16 mouse cellular contexts compared by ENCODE assay signal in the genomic region with DNA sequence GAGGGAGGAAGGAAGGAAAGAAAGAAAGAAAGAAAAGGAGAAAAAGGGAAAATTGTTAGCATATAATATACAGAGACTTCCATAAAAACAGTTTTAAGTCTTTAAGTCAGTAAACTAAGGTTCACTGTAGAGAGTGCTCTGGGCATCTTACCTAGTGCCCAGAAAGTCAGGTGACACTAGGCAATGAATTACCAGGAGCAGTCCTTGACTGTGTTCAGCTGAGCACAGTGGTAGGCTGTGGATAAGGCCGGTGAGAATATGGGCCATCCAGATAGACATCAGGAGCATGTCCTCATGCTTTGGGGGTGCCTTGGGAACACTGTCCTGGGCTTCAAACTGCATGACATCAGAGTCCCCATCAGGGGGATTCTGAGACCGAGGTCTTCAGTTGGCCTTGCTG. TPM values are rescaled to one million over a fixed set of nuclear protein-coding genes. Genes with fewer than 3 reads are reported as not detected.
A peak's percentile ranks its signal among the peaks of the same experiment; 100 is the strongest.
DNase-seq lines count a peak whose midpoint lies in the region; TF ChIP-seq lines count a peak whose summit lies in the region.
"Had no signal": no experiment of that assay in that cellular context is flagged by ENCODE, and none has a peak within 500 bp of the region (broad histone marks: within the 10 kb centered on the region; RNA-seq: fewer than 3 reads in every experiment).

No protein-coding gene starts in this region.

- DNase-seq in kidney, adult 2 months = peak; percentile 79
- DNase-seq in kidney, adult 9 months = peak; percentile 76
- peak; percentile 36 for DNase-seq in kidney, postnatal 10 days
- DNase-seq in embryo, embryonic 11 days = no peak
- DNase-seq in testis, postnatal 10 days (ENCODE audit: low spot score) = no peak
- no peak for DNase-seq in left cerebral cortex, postnatal 14 days (ENCODE audit: low spot score in 2 of 2)
- DNase-seq: adrenal gland, adult 2 months; cerebellum, adult 9-11 months; gastrocnemius, postnatal 10 days; heart, adult 18-20 months; heart, postnatal 10 days; heart, postnatal 4 days had no signal

- H3K4me3 ChIP-seq in kidney, adult 2 months (ENCODE audit: insufficient read depth, low read depth, low read length) = no peak overlapping the region
- H3K4me3 ChIP-seq: embryonic facial prominence, embryonic 15.5 days; forebrain, embryonic 15.5 days; heart, embryonic 10.5 days; hindbrain, embryonic 12.5 days had no signal

- H3K4me1 ChIP-seq in kidney, adult 2 months (ENCODE audit: control insufficient read depth, insufficient read depth, low read length) = peaks cover 27% of the 10 kb centered on the region

- no peak overlapping the region for H3K27ac ChIP-seq in kidney, adult 2 months (ENCODE audit: insufficient read depth, low read depth, low read length)
- H3K27ac ChIP-seq: embryonic facial prominence, embryonic 15.5 days; forebrain, embryonic 15.5 days; heart, embryonic 10.5 days; hindbrain, embryonic 12.5 days had no signal

- TF ChIP-seq CTCF in kidney, adult 2 months (conservative IDR thresholded peaks at IDR 0.05; ENCODE audit: insufficient read depth, insufficient read length, low read depth, low read length) = no peak

- H3K36me3 ChIP-seq in kidney, adult 2 months (ENCODE audit: control insufficient read depth, insufficient read depth, low read length) = no peaks in the 10 kb centered on the region; the same call in 1 of the 2 replicates

- no peaks in the 10 kb centered on the region for H3K27me3 ChIP-seq in kidney, adult 2 months (replicated peaks; ENCODE audit: control insufficient read depth, insufficient read depth, low read length)
- H3K27me3 ChIP-seq: embryonic facial prominence, embryonic 15.5 days; forebrain, embryonic 15.5 days; hindbrain, embryonic 12.5 days had no signal

- WGBS in kidney, adult 2 months = 51% methylated on average over 2 of the region's 2 CpGs

- TF ChIP-seq POLR2A in kidney, adult 2 months (IDR thresholded peaks at IDR 0.05; ENCODE audit: low read depth, low read length) = no peak

- intact Hi-C loops in left cerebral cortex, postnatal 14 days (cut with DNase I) = loop anchor here (5.0 kb wide), 1 partner anchor 58 kb away; the partner anchor contains the start of gene Myh10

RNA-seq across cellular contexts. Expression of gene Myh10, which starts 58.8 kb away (rescaled TPM):
- 32.4 and 33.7 TPM in 2 replicates for polyA plus RNA-seq in kidney, adult 2 months (2012; rRNA removed)
- 100 to 1,000 TPM; 199 TPM for total RNA-seq in left cerebral cortex, postnatal 14 days (2021)

Comparison
In these comparisons a context has a peak if more than half of its experiments do, and no peak if none do; other contexts are left out.
1. DNase-seq: peak in kidney, adult 2 months (single experiment), kidney, adult 9 months (single experiment) and kidney, postnatal 10 days (single experiment); none in embryo, embryonic 11 days (single experiment), testis, postnatal 10 days (single experiment) and left cerebral cortex, postnatal 14 days (0 of 2).